Mouse (Mus musculus) limb, embryonic 15.5 days (tissue): ENCODE measurements around the gene Ralgps2. TPM values are rescaled to one million over a fixed set of nuclear protein-coding genes. Genes with fewer than 3 reads are reported as not detected.
A peak's percentile ranks its signal among the peaks of the same experiment; 100 is the strongest.

Experiments used
- ATAC-seq: fragments of 200-750 bp; cut with Nextera tagmentation; 2 replicates; pipeline ENCODE4 v1.8.0; 2017; ENCODE audit warnings: low read depth, moderate TSS enrichment; ENCODE audit not compliant: insufficient number of reproducible peaks, low FRiP score, low TSS enrichment
- H3K27ac ChIP-seq: fragments of 300-500 bp; sonication (generic); 2 replicates; pipeline ENCODE4 v1.5.1; 2015; ENCODE audit warnings: moderate library complexity, mild to moderate bottlenecking, inconsistent platforms
- H3K27me3 ChIP-seq: fragments of 300-500 bp; sonication (generic); 2 replicates; pipeline ENCODE4 v1.6.1; 2015; ENCODE audit warnings: inconsistent platforms
- H3K36me3 ChIP-seq: fragments of 300-500 bp; sonication (generic); 2 replicates; pipeline ENCODE4 v1.6.1; 2015; ENCODE audit warnings: inconsistent platforms
- H3K4me1 ChIP-seq: fragments of 300-500 bp; sonication (generic); 2 replicates; pipeline ENCODE4 v1.6.1; 2015; ENCODE audit warnings: inconsistent platforms
- H3K4me2 ChIP-seq: fragments of 300-500 bp; sonication (generic); 2 replicates; pipeline ENCODE4 v1.6.1; 2015; ENCODE audit warnings: mild to moderate bottlenecking, inconsistent platforms
- H3K4me3 ChIP-seq: fragments of 300-500 bp; sonication (generic); 2 replicates; pipeline ENCODE4 v1.5.1; 2015; ENCODE audit warnings: mild to moderate bottlenecking, inconsistent platforms
- H3K9ac ChIP-seq: fragments of 300-500 bp; sonication (generic); 2 replicates; pipeline ENCODE4 v1.6.1; 2015; ENCODE audit warnings: inconsistent platforms
- H3K9me3 ChIP-seq: fragments of 300-500 bp; sonication (generic); 2 replicates; pipeline ENCODE4 v1.6.1; 2016; ENCODE audit warnings: inconsistent platforms
- WGBS: fragments of 180-500 bp; shearing (Covaris S2); methylation state at CpG from one replicate; pipeline ENCODE4 v1.1.7; 2015; 5-methylcytosine and 5-hydroxymethylcytosine counted together
- polyA plus RNA-seq: library from polyadenylated mRNA; unstranded; fragments of >200 nt; fragmentation: Nextera tagmentation; extraction: Ambion mirVana; gene quantifications from 2 replicates; pipeline ENCODE4 v1.2.1, GENCODE M21; 2015

The Ralgps2 gene
- polyA plus RNA-seq, 1 experiment from 2014 or later = 88.8 TPM

DNA sequence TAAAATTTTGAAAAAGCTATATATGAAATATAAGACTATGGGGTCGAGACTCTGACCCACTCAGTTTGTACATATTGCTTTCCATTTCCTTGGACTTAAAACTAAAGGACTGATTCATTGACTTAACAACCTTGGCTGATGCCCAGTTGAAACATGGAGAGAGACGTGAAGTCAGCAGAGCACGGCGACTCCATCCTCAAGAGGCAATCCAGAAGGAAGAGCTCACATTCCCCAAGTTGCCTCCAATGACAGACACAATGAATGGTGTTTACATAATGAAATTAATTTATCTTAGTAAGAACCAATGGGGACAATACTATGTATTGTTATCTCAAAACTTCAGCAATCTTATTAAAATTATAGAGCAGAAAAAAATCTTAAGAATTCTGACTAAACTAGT lies 84.9 kb downstream of the Ralgps2 start:
- Histone ChIP-seq H3K4me1 (0 out of 2 replicates have a peak, but pooled peaks cover 12% of the 10 kb centered on the region), H3K4me2 (no peak overlapping the region), H3K9ac (no peak overlapping the region), H3K9me3 (no peaks in the 10 kb centered on the region), H3K36me3 (peaks cover 24% of the 10 kb centered on the region), H3K27ac (no peak overlapping the region), H3K27me3 (no peaks in the 10 kb centered on the region), H3K4me3 (no peak overlapping the region)
- WGBS = 73% methylated on average over 4 of the region's 4 CpGs
- no peak for ATAC-seq

DNA sequence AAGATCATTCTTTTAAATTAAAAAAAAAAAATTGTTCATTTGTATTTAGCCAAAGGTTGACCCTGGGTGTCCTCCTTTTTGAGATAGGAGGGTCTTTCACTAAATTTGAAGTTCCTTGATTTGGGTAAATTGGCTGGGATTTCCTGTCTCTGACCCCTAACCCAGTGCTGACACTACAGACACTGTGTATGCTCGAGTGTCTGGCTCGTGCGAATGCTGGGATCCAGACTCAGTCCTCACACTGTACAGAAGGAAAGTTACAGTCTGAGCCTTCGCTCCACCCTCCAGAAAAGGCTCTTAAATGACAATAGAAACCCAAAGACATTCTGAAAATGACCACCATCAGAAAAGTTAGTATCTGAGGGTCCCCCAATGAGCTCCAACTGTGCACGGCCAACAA lies 86.6 kb downstream of the Ralgps2 start:
- no peak overlapping the region for H3K4me2 ChIP-seq
- H3K27ac ChIP-seq = 0 out of 2 replicates have a peak overlapping the region, but pooled peaks have one; percentile 30
- no peak for ATAC-seq
- no peaks in the 10 kb centered on the region for H3K9me3 ChIP-seq
- 0 out of 2 replicates have a peak, but pooled peaks cover 12% of the 10 kb centered on the region for H3K4me1 ChIP-seq
- H3K36me3 ChIP-seq = peaks cover 14% of the 10 kb centered on the region
- no peak overlapping the region for H3K4me3 ChIP-seq
- WGBS = 67% methylated on average over 5 of the region's 5 CpGs
- H3K9ac ChIP-seq = no peak overlapping the region
- no peaks in the 10 kb centered on the region for H3K27me3 ChIP-seq

DNA sequence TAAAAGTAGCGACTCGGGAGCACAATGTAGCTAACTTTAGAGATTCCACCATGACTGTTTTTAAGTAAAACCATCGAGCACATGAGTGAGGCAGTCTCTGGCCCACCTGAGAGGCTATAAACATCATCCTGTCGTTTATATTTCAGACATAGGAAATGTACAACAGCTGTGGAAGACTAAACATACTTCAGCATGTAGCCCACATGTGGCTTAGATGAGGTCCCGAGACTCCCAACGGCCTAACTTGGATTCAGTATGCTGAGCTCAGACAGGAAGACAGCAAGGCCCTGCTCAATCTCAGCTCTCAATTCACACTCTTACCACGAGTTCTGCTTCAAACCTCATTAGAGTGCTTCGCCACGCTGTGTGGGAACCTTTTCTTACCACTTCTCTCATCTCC lies 87.0 kb downstream of the Ralgps2 start:
- Histone ChIP-seq H3K9me3 (no peaks in the 10 kb centered on the region), H3K4me1 (0 out of 2 replicates have a peak, but pooled peaks cover 12% of the 10 kb centered on the region), H3K4me2 (no peak overlapping the region), H3K9ac (no peak overlapping the region), H3K27me3 (no peaks in the 10 kb centered on the region), H3K4me3 (no peak overlapping the region), H3K36me3 (peaks cover 14% of the 10 kb centered on the region), H3K27ac (peak overlapping the region; percentile 30; the same call in 1 of the 2 replicates)
- ATAC-seq = peak; percentile 67
- WGBS = 25% methylated on average over 9 of the region's 9 CpGs

DNA sequence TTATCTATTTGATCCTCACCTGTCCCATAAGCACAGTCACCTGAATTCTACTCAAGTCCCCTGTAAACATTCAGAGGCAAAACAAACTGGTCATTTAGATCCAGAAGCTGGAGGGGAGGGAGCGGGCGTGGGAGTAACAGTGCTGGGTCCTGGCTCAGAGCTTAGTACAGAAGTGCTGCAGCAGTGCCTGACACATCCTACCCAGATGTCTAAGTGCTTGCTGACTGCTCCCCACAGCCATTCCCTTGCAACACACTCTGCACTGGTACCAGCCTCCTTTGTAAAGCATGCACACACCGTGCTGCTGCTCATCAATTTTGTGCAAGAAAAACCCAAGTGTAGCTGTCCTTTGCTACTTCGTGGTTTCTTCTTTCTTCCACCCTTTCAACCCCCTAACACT lies 92.3 kb downstream of the Ralgps2 start:
- no peak overlapping the region for H3K9ac ChIP-seq

DNA sequence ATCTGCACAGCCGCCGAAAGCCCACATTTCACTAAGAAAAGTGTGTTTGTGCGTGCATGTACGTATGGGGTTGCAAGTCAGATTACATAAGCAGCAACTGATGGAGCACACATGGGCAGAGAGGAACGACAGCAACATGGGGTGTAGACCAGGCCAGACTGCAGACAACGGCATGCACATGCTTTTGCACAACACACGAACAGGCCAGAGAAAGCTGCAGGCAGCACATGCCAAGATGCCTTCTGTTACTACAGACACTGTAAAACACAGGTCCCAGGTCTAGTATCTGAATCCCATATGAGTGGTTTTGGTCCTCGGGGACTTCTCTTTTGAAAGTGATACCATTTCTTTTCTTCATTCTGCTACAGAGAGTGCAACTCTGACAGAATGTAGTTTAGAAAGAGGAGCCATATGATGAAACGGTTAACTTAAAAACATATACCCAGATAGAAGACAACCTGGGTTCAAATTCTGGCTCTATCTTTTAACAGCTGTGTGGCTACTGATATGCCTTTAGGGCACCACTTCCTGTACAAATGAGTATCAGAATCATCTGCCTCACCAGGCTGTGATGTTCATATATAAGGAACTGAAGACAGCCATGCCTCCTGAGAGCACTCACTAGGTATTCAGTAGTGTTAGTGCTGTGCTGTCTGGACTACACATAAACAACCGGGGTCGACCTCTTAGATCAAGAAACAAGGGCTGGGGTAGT lies 97.6 kb downstream of the Ralgps2 start:
- Histone ChIP-seq H3K4me1 (peaks cover 35% of the 10 kb centered on the region), H3K27ac (peak overlapping the region; percentile 51), H3K27me3 (no peaks in the 10 kb centered on the region), H3K9ac (no peak overlapping the region), H3K36me3 (peaks cover 20% of the 10 kb centered on the region), H3K4me3 (peak overlapping the region; percentile 24), H3K4me2 (peak overlapping the region; percentile 39), H3K9me3 (no peaks in the 10 kb centered on the region)
- no peak for ATAC-seq
- 57% methylated on average over 11 of the region's 11 CpGs for WGBS

More for the DNA sequence above, 92.3 kb downstream of the Ralgps2 start:
- Histone ChIP-seq H3K27ac (no peak overlapping the region), H3K4me3 (no peak overlapping the region), H3K36me3 (peaks cover 25% of the 10 kb centered on the region), H3K9me3 (no peaks in the 10 kb centered on the region), H3K27me3 (no peaks in the 10 kb centered on the region), H3K4me1 (peaks cover 7% of the 10 kb centered on the region), H3K4me2 (no peak overlapping the region)
- WGBS = 71% methylated on average over 4 of the region's 4 CpGs
- ATAC-seq = no peak

DNA sequence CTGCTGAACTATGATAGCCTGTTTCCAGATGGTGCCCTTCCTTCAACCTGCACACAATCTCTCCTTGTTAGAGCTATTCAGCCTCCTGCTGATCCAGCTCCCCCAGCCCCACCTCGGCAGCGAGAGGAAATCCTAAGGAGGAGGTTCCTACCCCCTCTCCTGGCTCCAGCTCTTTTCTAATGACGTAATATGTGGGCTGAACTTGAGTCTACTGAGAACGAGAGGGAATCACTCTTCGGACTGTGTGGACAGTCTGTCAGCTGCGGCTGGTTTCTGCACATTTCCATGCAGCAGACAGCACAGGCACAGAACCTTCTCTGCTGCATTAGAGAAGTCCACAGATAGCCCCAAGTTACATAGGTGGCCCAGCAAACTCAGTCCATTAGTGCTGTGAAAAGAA lies 100.7 kb downstream of the Ralgps2 start:
- peaks cover 32% of the 10 kb centered on the region for H3K4me1 ChIP-seq
- no peaks in the 10 kb centered on the region for H3K36me3 ChIP-seq
- H3K27me3 ChIP-seq = no peaks in the 10 kb centered on the region
- peak overlapping the region; percentile 87 for H3K27ac ChIP-seq
- 3% methylated on average over 6 of the region's 6 CpGs for WGBS
- peak; percentile 93 for ATAC-seq
- peak overlapping the region; percentile 42 for H3K4me3 ChIP-seq
- H3K4me2 ChIP-seq = peak overlapping the region; percentile 36
- H3K9me3 ChIP-seq = no peaks in the 10 kb centered on the region
- H3K9ac ChIP-seq = peak overlapping the region; percentile 47

DNA sequence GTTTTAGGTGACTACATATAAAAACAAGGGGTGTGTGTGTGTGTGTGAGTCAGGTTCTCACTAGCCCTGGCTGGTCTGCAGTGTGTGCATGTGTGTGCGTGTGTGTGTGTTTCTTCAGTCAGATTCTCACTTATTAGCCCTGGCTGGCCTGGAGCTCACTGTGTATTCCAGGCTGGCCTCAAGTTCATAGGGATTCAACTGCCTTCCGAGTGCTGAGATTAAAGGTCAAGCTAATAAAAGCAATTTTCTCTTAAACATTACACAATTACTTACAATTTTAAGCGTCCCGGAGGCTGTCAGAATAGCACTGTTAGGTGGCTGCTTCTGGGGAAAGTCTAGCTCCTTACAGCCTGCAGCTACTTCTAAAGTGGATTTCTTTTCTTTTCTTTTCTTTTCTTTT lies 101.2 kb downstream of the Ralgps2 start, which contains the start of gene Angptl1:
TSS of gene Angptl1 (plus strand) at position 386 of the 400 bp plus-strand sequence.
- ATAC-seq = no peak

DNA sequence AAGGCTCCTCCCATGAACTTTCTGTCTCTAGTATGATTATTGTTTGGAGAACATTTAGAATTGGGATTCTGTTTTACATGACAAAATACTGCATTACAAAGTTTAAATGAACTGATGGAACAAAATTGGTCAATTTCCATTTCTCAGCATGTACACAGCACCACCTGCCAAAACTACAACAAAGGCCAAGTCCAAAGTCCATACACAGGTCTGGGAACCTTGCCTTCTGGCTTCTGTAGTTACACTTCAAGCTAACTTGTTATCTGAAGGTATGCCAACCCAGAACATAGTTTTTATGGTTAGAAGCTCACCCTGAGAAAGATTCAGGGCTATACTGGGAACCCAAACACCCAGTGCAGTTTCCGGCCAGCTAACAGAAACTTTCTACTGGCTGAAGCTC lies 120.2 kb downstream of the Ralgps2 start:
- Histone ChIP-seq H3K4me1 (no peaks in the 10 kb centered on the region), H3K9ac (no peak overlapping the region), H3K4me3 (no peak overlapping the region), H3K9me3 (no peaks in the 10 kb centered on the region), H3K27ac (no peak overlapping the region), H3K4me2 (no peak overlapping the region), H3K36me3 (peaks cover 24% of the 10 kb centered on the region), H3K27me3 (no peaks in the 10 kb centered on the region)
- WGBS = 88% methylated on average over 1 of the region's 1 CpGs
- no peak for ATAC-seq

More for the DNA sequence above, 101.2 kb downstream of the Ralgps2 start, which contains the start of gene Angptl1:
- Histone ChIP-seq H3K9ac (peak within 1 kb of the TSS; percentile 47), H3K9me3 (no peaks in the 10 kb centered on the region), H3K4me3 (peak within 1 kb of the TSS; percentile 42), H3K4me1 (peaks cover 32% of the 10 kb centered on the region), H3K4me2 (peak within 1 kb of the TSS; percentile 36), H3K27me3 (no peaks in the 10 kb centered on the region), H3K36me3 (no peaks in the 10 kb centered on the region), H3K27ac (peak within 1 kb of the TSS; percentile 87)
- WGBS = 25% methylated on average over 4 of the region's 4 CpGs

DNA sequence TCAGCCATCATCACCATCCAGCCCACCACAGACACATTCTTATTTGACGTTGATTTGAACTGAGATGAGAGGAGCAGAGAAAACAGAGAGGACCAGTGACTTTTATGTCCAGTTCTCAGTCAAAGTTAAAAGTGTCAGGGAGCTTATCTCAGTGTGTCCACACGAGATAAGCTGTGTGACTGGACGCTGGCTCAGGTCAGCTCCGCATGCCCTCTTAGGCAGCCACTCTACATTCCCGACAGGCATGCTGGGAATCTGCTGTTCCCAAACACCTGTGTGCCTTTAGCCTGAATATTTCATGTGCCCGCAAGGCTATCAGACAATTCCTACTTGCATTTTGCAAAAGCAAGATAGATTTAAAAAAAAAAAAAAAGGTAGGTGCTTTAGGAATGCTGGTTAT lies 125.9 kb downstream of the Ralgps2 start:
- 71% methylated on average over 6 of the region's 6 CpGs for WGBS

DNA sequence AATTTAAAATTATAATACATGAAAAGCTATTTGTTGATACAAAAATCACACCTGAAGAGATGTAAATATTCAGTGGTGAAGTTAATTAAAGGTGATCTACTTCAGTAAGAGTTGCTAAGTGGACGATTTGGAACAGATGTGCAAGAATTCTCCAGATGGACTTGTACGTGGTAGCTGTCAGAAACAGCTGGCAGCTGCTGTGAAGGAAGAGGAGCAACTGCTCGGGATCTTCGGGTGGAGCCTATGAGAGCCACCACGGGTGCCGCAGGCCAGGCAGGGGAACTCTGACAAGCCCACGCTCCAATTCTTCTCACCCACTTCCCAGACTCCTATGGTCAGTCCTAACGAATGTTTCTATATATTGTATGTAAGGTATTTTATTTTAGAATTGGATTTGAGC lies 126.7 kb downstream of the Ralgps2 start:
- no peaks in the 10 kb centered on the region for H3K4me1 ChIP-seq
- peaks cover 28% of the 10 kb centered on the region for H3K36me3 ChIP-seq
- no peak for ATAC-seq

More for the DNA sequence above, 125.9 kb downstream of the Ralgps2 start:
- H3K9ac ChIP-seq = no peak overlapping the region
- no peaks in the 10 kb centered on the region for H3K4me1 ChIP-seq
- ATAC-seq = no peak
- H3K9me3 ChIP-seq = no peaks in the 10 kb centered on the region
- no peak overlapping the region for H3K4me3 ChIP-seq
- H3K4me2 ChIP-seq = no peak overlapping the region
- peaks cover 27% of the 10 kb centered on the region for H3K36me3 ChIP-seq
- no peaks in the 10 kb centered on the region for H3K27me3 ChIP-seq
- H3K27ac ChIP-seq = no peak overlapping the region

DNA sequence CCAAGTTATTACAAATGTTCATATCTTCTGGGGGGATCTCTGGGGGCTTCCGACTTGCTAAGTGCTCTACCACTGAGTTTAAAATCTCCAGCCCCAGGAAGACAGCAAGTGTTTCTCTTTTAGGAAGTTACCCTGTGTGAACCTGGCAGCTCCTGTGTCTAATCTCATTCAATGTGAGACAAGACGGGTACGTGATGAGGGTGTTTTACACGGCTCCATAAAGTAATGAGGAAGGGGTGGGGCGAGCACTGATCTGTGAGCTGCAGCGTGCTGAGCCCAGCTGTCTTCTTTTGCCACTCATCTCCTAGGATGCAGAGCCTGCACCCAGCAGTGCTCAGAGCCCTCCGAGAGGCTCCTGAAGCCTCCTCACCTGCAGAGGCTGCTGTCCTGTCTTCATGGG lies 127.5 kb downstream of the Ralgps2 start:
- 74% methylated on average over 7 of the region's 7 CpGs for WGBS
- Histone ChIP-seq H3K9me3 (no peaks in the 10 kb centered on the region), H3K36me3 (peaks cover 20% of the 10 kb centered on the region), H3K4me1 (no peaks in the 10 kb centered on the region), H3K27me3 (no peaks in the 10 kb centered on the region), H3K4me3 (no peak overlapping the region), H3K27ac (no peak overlapping the region), H3K4me2 (no peak overlapping the region), H3K9ac (no peak overlapping the region)
- ATAC-seq = no peak

More for the DNA sequence above, 126.7 kb downstream of the Ralgps2 start:
- Histone ChIP-seq H3K9ac (no peak overlapping the region), H3K4me3 (no peak overlapping the region), H3K9me3 (no peaks in the 10 kb centered on the region), H3K4me2 (no peak overlapping the region), H3K27me3 (no peaks in the 10 kb centered on the region), H3K27ac (no peak overlapping the region)
- WGBS = 47% methylated on average over 8 of the region's 8 CpGs

DNA sequence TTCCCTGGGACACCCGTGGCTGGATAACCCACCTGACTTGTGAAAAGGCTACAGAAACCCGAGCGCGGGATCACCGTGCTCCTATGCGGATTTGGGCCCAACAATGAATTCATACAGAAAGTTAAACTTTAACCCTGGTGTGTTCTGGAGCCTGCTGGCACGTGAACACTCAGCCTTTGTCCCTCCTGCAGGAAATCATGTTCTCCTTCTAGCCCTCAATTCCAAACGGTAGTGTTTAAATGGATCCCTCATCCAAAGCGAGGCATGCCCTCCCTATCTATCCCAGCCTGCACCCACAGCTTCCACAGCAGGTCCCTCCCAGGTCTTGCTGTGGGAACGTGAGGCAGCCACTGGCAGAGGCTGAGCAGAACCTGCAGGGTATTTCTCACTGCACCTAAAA lies 131.1 kb downstream of the Ralgps2 start:
- Histone ChIP-seq H3K9me3 (no peaks in the 10 kb centered on the region), H3K27me3 (no peaks in the 10 kb centered on the region), H3K4me1 (peaks cover under 1% of the 10 kb centered on the region; the same call in 1 of the 2 replicates), H3K4me3 (no peak overlapping the region), H3K27ac (peak overlapping the region; percentile 48), H3K9ac (no peak overlapping the region), H3K36me3 (peaks cover 9% of the 10 kb centered on the region), H3K4me2 (no peak overlapping the region)
- no peak for ATAC-seq
- WGBS = 65% methylated on average over 10 of the region's 10 CpGs
